Mouse (Mus musculus): ENCODE measurements around the gene 1300017J02Rik.

GRCm38 (mm10) chr9:103227760-103228159, 77.1 kb downstream of the 1300017J02Rik start:
- TF ChIP-seq MYOD1 (IDR thresholded peaks at IDR 0.05; ENCODE audit: control insufficient read depth, insufficient read length, low read depth) (no peak), CTCF (IDR thresholded peaks at IDR 0.05; ENCODE audit: control insufficient read depth, insufficient read depth, insufficient read length) (no peak), FOSL1 (IDR thresholded peaks at IDR 0.05; ENCODE audit: insufficient read depth, low read length, poor library complexity, severe bottlenecking) (no peak), CEBPB (IDR thresholded peaks at IDR 0.05; ENCODE audit: low read depth) (no peak), USF1 (IDR thresholded peaks at IDR 0.05; ENCODE audit: low read depth) (no peak), MAX (IDR thresholded peaks at IDR 0.05) (no peak), MYOG (IDR thresholded peaks at IDR 0.05; ENCODE audit: control insufficient read depth, extremely low read depth, insufficient read length) (no peak)
